Mouse (Mus musculus) forebrain, embryonic 11.5 days (tissue): ENCODE measurements around the gene Cldn18. TPM values are rescaled to one million over a fixed set of nuclear protein-coding genes. Genes with fewer than 3 reads are reported as not detected.
A peak's percentile ranks its signal among the peaks of the same experiment; 100 is the strongest.

Experiments
- ATAC-seq: fragments of 200-750 bp; cut with Nextera tagmentation; replicated peaks from 2 replicates; pipeline ENCODE4 v1.8.0; 2017; ENCODE audit warnings: moderate TSS enrichment; ENCODE audit not compliant: low FRiP score
- DNase-seq: peaks from one replicate; pipeline ENCODE4 v3.0.0-alpha.2; 2017; ENCODE audit warnings: low spot score
- H3K27ac ChIP-seq: fragments of 300-500 bp; sonication (generic); 2 replicates; pipeline ENCODE4 v1.5.1; 2014; ENCODE audit warnings: low read depth, low read length
- H3K27me3 ChIP-seq: fragments of 300-500 bp; sonication (generic); 2 replicates; pipeline ENCODE4 v1.6.1; 2014; ENCODE audit warnings: mild to moderate bottlenecking, low read length, mixed read lengths; ENCODE audit not compliant: control insufficient read depth, insufficient read depth
- H3K36me3 ChIP-seq: fragments of 300-500 bp; sonication (generic); 2 replicates; pipeline ENCODE4 v1.6.1; 2014; ENCODE audit warnings: mild to moderate bottlenecking, low read length, moderate library complexity, mixed read lengths; ENCODE audit not compliant: control insufficient read depth, insufficient read depth
- H3K4me1 ChIP-seq: fragments of 300-500 bp; sonication (generic); replicated peaks from 2 replicates; pipeline ENCODE4 v1.6.1; 2014; ENCODE audit warnings: low read length, mixed read lengths; ENCODE audit not compliant: control insufficient read depth, insufficient read depth
- H3K4me2 ChIP-seq: fragments of 300-500 bp; sonication (generic); 2 replicates; pipeline ENCODE4 v1.6.1; 2014; ENCODE audit warnings: low read depth, mild to moderate bottlenecking, low read length, moderate library complexity, mixed read lengths; ENCODE audit not compliant: severe bottlenecking
- H3K4me3 ChIP-seq: fragments of 300-500 bp; sonication (generic); 2 replicates; pipeline ENCODE4 v1.5.1; 2014; ENCODE audit warnings: low read depth, low read length
- H3K9ac ChIP-seq: fragments of 300-500 bp; sonication (generic); 2 replicates; pipeline ENCODE4 v1.6.1; 2014; ENCODE audit warnings: low read length
- H3K9me3 ChIP-seq: fragments of 300-500 bp; sonication (generic); 2 replicates; pipeline ENCODE4 v1.6.1; 2016; ENCODE audit warnings: low read length, mixed read lengths; ENCODE audit not compliant: control insufficient read depth
- WGBS: fragments of 180-500 bp; shearing (Covaris S2); extraction: QIAGEN DNeasy Blood & Tissue Kit; methylation state at CpG from one replicate; pipeline ENCODE4 v1.1.7; 2014; 5-methylcytosine and 5-hydroxymethylcytosine counted together
- polyA plus RNA-seq: library from polyadenylated mRNA; unstranded; fragments of >200 nt; fragmentation: Nextera tagmentation; extraction: Ambion mirVana; gene quantifications from 2 replicates; pipeline ENCODE4 v1.2.1, GENCODE M21; 2014

The Cldn18 gene
- polyA plus RNA-seq, 1 experiment from 2014 or later: not detected

DNA sequence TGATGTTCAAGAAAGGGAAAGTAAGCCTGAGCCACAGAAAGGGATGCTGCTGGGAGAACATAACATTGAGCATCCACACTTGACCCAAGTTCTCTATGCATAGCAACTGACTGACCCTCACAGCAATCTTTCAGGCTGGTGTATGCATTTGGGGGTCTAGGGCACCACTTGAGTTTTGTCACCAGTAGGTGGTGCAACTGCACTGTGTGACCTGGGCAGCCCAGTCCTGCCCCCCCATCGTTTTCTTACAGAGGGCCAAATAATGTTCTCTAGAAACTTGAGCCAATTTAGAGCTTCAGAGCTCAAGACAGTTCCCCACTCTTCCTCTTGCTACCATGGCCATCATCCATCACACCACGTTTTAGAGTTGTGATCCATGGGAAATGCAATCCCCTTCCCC, 45.5 kb downstream of the Cldn18 start:
- no peaks in the 10 kb centered on the region for H3K4me1 ChIP-seq
- no peaks in the 10 kb centered on the region for H3K27me3 ChIP-seq
- no peaks in the 10 kb centered on the region; the same call in 1 of the 2 replicates for H3K9me3 ChIP-seq
- no peak overlapping the region for H3K4me3 ChIP-seq
- H3K27ac ChIP-seq: no peak overlapping the region
- H3K9ac ChIP-seq: no peak overlapping the region
- WGBS: 45% methylated on average over 2 of the region's 2 CpGs
- no peak for DNase-seq
- H3K36me3 ChIP-seq: peaks cover 15% of the 10 kb centered on the region; the same call in 1 of the 2 replicates
- no peak overlapping the region for H3K4me2 ChIP-seq
- no peak for ATAC-seq

DNA sequence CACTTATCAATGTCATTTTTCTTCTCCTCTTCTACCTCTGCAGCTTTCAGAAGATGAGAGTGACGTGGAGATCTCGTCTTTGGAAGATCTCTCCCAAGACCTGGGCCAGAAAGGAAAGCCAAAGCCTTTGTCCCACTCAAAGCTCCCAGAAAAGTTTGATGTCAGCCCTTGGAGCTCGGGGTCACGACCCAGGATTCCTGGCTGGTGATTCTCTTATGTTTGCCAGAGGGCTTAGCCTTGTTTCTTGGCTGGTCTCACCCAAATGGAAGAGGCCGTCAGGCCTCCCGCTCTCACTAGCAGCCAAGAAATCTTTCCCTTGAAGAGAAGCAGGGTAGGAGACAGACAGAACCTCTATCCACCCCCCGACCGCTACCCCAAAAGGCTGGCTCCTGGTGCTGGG, 49.5 kb downstream of the Cldn18 start:
- Histone ChIP-seq H3K4me2 (no peak overlapping the region), H3K27me3 (no peaks in the 10 kb centered on the region), H3K9me3 (no peaks in the 10 kb centered on the region; the same call in 1 of the 2 replicates), H3K4me3 (no peak overlapping the region), H3K27ac (no peak overlapping the region), H3K4me1 (no peaks in the 10 kb centered on the region), H3K36me3 (peaks cover 15% of the 10 kb centered on the region; the same call in 1 of the 2 replicates), H3K9ac (no peak overlapping the region)
- 80% methylated on average over 8 of the region's 8 CpGs for WGBS
- ATAC-seq (no peak), DNase-seq (no peak)

DNA sequence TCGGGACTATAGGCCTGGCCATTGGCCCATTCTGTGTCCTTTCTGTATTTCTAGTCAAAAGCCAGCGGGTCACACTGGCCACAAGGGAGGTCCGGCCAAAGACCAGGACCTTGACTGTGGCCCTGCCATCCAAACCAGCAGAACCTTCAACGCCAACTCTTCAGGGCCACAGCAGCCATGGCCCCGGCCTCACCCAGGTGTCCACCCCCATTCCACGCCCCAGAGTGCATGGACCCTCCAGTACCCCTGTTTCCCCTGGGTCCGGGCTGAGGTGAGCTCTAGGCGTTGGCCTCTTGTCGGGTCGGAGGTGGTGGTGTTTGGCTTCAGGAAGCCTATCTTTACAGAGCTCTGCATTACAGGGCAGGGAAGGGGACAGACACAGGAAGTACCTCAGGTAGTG, 54.2 kb downstream of the Cldn18 start:
- no peak overlapping the region for H3K4me2 ChIP-seq
- ATAC-seq (no peak), DNase-seq (no peak)
- H3K4me1 ChIP-seq: no peaks in the 10 kb centered on the region
- 90% methylated on average over 10 of the region's 10 CpGs for WGBS
- H3K27ac ChIP-seq: no peak overlapping the region
- H3K9me3 ChIP-seq: no peaks in the 10 kb centered on the region
- H3K27me3 ChIP-seq: no peaks in the 10 kb centered on the region
- H3K9ac ChIP-seq: no peak overlapping the region
- H3K4me3 ChIP-seq: no peak overlapping the region
- H3K36me3 ChIP-seq: peaks cover 5% of the 10 kb centered on the region

DNA sequence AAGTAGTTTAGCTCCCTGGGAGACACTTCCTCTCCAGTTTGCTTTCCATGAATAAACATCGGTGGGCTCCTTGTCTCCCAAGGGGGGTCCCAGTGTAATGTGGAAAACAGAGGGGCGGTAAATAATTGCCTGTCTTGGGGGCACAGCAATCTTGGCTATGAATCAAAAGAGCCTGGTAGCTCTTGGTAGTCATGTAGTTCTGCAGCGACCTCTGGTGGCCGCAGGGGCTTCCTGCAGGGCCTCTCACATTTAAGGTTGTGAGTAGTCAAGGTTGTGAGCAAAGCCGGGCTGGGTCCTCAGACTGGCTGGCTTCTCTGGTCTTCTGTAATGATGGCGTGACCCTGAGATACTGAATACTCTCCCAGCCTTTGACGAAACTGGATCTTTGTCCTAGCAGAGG, 54.7 kb downstream of the Cldn18 start:
- H3K27me3 ChIP-seq: no peaks in the 10 kb centered on the region
- 32% methylated on average over 7 of the region's 7 CpGs for WGBS
- H3K27ac ChIP-seq: no peak overlapping the region
- H3K9ac ChIP-seq: no peak overlapping the region
- H3K4me2 ChIP-seq: no peak overlapping the region
- H3K4me3 ChIP-seq: no peak overlapping the region
- ATAC-seq (0 out of 2 replicates have a peak, but pooled peaks have one; percentile 42), DNase-seq (peak; percentile 88)
- no peaks in the 10 kb centered on the region for H3K4me1 ChIP-seq
- peaks cover under 1% of the 10 kb centered on the region for H3K36me3 ChIP-seq
- no peaks in the 10 kb centered on the region for H3K9me3 ChIP-seq

DNA sequence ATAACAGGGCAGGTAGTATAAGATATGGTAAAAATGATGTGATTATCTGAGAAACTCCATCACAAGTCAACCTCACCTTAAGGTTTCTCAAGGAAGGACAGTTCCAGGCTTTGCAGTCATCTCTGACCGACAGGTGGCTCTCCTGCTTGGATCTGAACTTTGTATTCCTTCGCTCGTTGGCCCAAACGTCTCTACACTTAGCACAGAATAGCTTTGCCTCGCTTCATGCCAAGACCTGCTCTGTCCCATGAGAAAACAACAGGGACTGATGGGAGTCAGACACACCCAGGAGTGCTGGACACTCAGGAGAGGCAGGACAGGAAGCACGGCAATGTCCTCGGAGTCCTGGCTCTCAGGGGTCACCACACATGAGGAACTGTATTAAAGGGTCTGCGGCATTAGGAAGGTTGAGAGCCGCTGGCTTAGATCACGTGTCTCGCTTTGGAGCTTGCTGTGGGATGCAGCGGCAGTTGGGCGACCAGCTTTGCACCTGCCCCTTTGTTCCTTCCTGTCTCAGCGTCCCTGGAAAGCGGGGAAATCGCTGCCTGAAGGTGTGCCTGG, 55.4 kb downstream of the Cldn18 start:
- H3K4me2 ChIP-seq: no peak overlapping the region
- H3K4me1 ChIP-seq: no peaks in the 10 kb centered on the region
- ATAC-seq (no peak), DNase-seq (no peak)
- no peak overlapping the region for H3K9ac ChIP-seq
- H3K9me3 ChIP-seq: no peaks in the 10 kb centered on the region
- H3K27me3 ChIP-seq: no peaks in the 10 kb centered on the region
- WGBS: 78% methylated on average over 16 of the region's 16 CpGs
- H3K27ac ChIP-seq: no peak overlapping the region
- no peaks in the 10 kb centered on the region; the same call in 1 of the 2 replicates for H3K36me3 ChIP-seq
- H3K4me3 ChIP-seq: no peak overlapping the region

DNA sequence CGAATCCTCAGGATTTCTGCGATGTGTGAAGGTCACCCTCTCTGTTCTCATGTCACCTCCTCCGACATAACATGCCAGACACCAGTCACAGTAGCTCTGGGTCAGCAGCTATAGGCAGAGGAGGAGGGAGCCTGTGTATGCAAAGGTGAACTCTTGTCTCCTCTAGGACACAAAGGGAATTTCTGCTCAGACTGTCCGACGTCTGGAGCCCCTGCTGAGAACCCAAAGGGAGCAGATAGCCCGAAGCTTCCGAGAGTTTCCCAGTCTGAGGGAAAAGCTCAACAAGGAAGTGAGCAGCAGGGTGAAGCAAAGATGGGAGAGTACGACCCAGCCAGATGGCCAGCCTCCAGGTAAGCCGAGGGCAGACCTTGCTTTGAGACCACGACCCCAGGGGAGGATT, 56.3 kb downstream of the Cldn18 start:
- no peak for ATAC-seq
- Histone ChIP-seq H3K27me3 (no peaks in the 10 kb centered on the region), H3K4me1 (no peaks in the 10 kb centered on the region), H3K4me3 (no peak overlapping the region), H3K27ac (no peak overlapping the region), H3K4me2 (no peak overlapping the region), H3K9me3 (no peaks in the 10 kb centered on the region), H3K9ac (no peak overlapping the region), H3K36me3 (peaks cover 2% of the 10 kb centered on the region; the same call in 1 of the 2 replicates)
- no peak for DNase-seq
- 76% methylated on average over 10 of the region's 10 CpGs for WGBS

DNA sequence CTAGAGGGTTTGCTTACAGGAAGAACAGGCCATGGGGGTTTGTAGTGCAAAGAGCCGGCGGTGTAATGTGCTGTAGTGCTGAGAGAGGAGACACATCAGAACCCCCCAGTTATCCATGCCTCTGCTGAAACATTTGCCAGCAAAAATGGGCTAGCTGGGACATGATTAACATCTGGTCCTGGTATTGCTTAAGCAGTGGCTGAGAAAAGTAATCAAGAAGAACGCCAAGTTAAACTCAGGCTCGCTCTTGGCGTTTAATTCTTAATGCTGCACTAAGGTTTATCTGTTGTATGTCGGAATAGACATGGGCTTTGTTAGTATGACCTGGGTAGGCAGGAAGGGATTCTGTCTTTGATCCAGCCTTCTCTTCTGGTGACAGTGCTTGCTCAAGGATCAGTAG, 71.0 kb downstream of the Cldn18 start:
- Histone ChIP-seq H3K27me3 (no peaks in the 10 kb centered on the region), H3K9ac (no peak overlapping the region), H3K4me3 (no peak overlapping the region), H3K9me3 (no peaks in the 10 kb centered on the region), H3K27ac (no peak overlapping the region), H3K4me1 (no peaks in the 10 kb centered on the region), H3K4me2 (no peak overlapping the region), H3K36me3 (peaks cover 11% of the 10 kb centered on the region)
- DNase-seq (no peak), ATAC-seq (no peak)
- 93% methylated on average over 6 of the region's 6 CpGs for WGBS

DNA sequence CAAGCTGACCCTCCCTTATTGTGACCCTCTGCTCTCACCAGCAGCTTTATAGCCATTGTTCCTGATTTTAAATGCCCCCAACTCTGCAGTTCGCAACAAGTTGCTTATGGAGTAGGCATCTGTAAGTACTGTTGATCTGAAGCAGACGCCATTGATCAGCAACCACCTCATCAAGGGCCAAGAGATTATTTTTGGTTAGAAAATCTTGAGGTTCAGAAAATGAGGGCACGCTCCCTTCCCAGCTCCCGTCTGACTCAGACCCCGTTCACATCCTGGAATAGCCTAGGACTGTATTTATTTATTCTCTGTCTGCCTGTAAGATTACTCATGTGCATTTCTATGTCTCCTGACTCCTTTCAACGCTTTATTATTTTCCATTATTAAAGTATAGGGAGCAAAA, 71.7 kb downstream of the Cldn18 start:
- WGBS: 93% methylated on average over 6 of the region's 6 CpGs
- no peak overlapping the region for H3K9ac ChIP-seq
- no peak overlapping the region for H3K4me2 ChIP-seq
- H3K36me3 ChIP-seq: peaks cover 8% of the 10 kb centered on the region
- ATAC-seq (no peak), DNase-seq (no peak)
- H3K4me3 ChIP-seq: no peak overlapping the region
- H3K4me1 ChIP-seq: no peaks in the 10 kb centered on the region
- no peaks in the 10 kb centered on the region for H3K27me3 ChIP-seq
- H3K9me3 ChIP-seq: no peaks in the 10 kb centered on the region
- no peak overlapping the region for H3K27ac ChIP-seq

DNA sequence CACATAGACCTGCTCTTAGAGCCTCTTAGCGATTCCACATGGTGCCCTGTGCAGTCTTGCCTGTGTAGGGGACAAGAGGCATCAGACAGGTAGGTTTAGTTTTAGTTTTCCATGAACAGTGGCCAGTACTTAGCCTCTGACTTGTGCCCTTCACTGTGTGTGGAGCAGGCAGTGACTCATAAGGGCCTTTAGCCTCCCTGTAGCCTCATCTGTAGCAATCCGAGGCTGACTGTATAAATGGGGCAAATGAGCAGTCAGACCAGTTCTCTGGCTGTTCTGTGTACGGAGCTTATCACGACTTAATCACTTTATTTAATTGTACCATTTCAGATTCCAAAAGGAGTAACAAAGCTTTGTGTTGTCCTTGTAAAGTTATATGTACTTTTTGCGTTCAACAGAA, 77.1 kb downstream of the Cldn18 start:
- Histone ChIP-seq H3K36me3 (peaks cover 10% of the 10 kb centered on the region), H3K9ac (no peak overlapping the region), H3K27me3 (no peaks in the 10 kb centered on the region), H3K4me3 (no peak overlapping the region), H3K4me1 (no peaks in the 10 kb centered on the region), H3K9me3 (no peaks in the 10 kb centered on the region), H3K4me2 (no peak overlapping the region), H3K27ac (no peak overlapping the region)
- DNase-seq: no peak
- 92% methylated on average over 5 of the region's 5 CpGs for WGBS
- ATAC-seq: no peak
